Mouse (Mus musculus) cerebellum, adult 2 months (tissue): ENCODE data around the gene Avpr1b. TPM values are rescaled to one million over a fixed set of nuclear protein-coding genes. Genes with fewer than 3 reads are reported as not detected.
A peak's percentile ranks its signal among the peaks of the same experiment; 100 is the strongest.

Source experiments
- DNase-seq, 2 experiments: peaks; one replicate each; pipeline ENCODE4 v3.0.0; 2021
- H3K27ac ChIP-seq: fragments of 200-500 bp; 2 replicates; pipeline ENCODE4 v1.5.1; 2012; ENCODE audit warnings: low read length, control low read depth, inconsistent platforms; ENCODE audit not compliant: insufficient read depth
- H3K27me3 ChIP-seq: fragments of 200-500 bp; 2 replicates; pipeline ENCODE4 v1.6.1; 2012; ENCODE audit warnings: inconsistent platforms, mild to moderate bottlenecking, low read length, moderate library complexity; ENCODE audit not compliant: control insufficient read depth, insufficient read depth
- H3K4me1 ChIP-seq: fragments of 200-500 bp; 2 replicates; pipeline ENCODE4 v1.6.1; 2011; ENCODE audit warnings: low read length; ENCODE audit not compliant: control insufficient read depth, insufficient read depth
- H3K4me3 ChIP-seq: fragments of 200-500 bp; replicated peaks from 2 replicates; pipeline ENCODE3; 2011; ENCODE audit warnings: mild to moderate bottlenecking, low read depth, low read length, control low read depth; ENCODE audit not compliant: insufficient read depth
- CTCF ChIP-seq: fragments of 200-500 bp; IDR thresholded peaks from 2 replicates; pipeline ENCODE4 v1.5.1; 2011; ENCODE audit warnings: low read depth, mild to moderate bottlenecking, control low read depth, low read length, moderate library complexity, borderline replicate concordance; ENCODE audit not compliant: insufficient read depth
- POLR2A ChIP-seq: fragments of 200-500 bp; IDR thresholded peaks from 2 replicates; pipeline ENCODE4 v1.6.1; 2011; ENCODE audit warnings: low read length, control low read depth, borderline replicate concordance; ENCODE audit not compliant: insufficient read depth
- WGBS: fragments of 180-500 bp; shearing (Covaris S2); methylation state at CpG from one replicate; pipeline ENCODE4 v1.1.7; 2018; 5-methylcytosine and 5-hydroxymethylcytosine counted together
- polyA plus RNA-seq: library from polyadenylated mRNA; depleted of rRNA; stranded (reverse); fragments of >200 nt; gene quantifications from 2 replicates; pipeline ENCODE4 v1.2.3, GENCODE M21; 2012

Gene Avpr1b
- polyA plus RNA-seq, 1 experiment = not detected

DNA sequence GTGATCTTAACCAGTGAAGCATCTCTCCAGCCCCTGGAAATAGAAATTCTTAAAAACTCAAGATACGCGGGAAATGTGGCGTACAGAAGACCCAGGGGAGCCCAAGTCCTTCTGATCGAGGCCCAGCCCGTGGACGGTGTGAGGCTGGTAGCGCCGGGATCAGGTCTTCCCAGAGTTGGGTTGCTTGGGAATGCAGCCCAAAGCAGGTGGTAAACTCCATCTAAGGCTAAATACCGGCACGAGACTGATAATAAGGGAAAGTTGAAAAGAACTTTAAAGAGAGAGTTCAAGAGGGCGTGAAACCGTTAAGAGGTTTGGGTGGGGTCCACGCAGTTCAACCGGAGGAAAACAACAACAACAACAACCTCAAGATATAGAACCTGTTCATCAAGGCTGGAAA lies 25.3 kb upstream of the Avpr1b start:
- Histone ChIP-seq H3K4me3 (no peak overlapping the region), H3K4me1 (no peaks in the 10 kb centered on the region), H3K27me3 (no peaks in the 10 kb centered on the region), H3K27ac (no peak overlapping the region)
- DNase-seq = no peak
- TF ChIP-seq CTCF (no peak), POLR2A (no peak)
- WGBS = 90% methylated on average over 14 of the region's 14 CpGs

DNA sequence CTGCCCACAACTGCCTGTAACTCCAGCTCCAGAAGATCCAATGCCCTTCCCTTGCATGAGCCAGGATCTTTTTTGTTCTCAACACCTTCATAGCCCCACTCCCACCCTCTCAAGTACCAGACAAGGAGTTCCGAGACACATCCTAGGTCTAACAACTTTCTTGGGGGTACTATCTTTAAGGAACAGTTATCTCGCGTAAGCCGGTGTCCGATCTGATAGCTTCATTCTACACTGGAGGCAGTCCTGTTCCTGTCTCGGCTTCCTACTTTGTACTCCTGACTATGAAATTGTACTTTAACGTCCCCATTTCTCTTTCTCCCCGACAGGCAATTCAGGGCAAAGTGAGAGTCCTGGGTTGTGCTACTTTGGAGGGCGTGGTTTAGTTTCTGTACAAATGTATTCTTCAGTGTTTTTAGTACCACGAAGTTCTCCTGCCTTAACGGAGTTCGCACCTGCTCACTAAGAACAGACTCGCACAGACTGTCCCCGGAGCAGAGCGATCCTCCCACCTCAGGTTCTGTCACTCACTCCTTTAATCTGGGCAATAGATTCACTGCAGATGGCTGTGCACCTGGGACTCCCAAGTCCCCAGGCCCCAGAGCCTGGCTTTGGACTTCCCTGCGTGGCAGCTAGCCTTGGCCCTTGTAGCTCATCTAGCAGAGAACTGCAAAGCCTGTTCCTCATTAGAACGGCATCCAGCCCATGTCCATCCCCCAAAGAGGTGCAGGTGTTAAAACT lies 19.9 kb upstream of the Avpr1b start:
- TF ChIP-seq CTCF = no peak
- no peak for TF ChIP-seq POLR2A
- WGBS = 51% methylated on average over 17 of the region's 17 CpGs
- DNase-seq = peak; percentile 19 to 41

DNA sequence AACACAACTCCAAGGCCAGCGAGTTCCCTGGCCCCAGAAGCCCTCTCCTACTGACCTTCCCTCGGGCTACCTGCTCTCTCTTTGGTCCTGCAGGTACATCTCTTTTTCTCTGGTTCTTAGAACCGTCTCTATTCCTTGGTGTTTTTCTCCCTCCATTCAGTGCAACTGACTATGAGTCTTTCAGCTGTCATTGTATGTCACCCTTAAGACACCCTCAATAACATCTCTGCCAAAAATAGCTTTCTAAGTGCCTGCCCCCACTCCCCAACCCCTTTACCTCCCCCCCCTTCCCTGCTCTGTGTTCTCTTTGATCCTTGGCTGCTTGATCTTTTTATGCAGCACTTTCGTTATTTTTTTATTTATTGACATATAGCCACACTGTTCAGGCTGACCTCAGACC lies 18.6 kb upstream of the Avpr1b start:
- DNase-seq = no peak
- 85% methylated on average over 4 of the region's 4 CpGs for WGBS
- TF ChIP-seq CTCF = no peak
- TF ChIP-seq POLR2A = no peak
- Histone ChIP-seq H3K27ac (no peak overlapping the region), H3K27me3 (no peaks in the 10 kb centered on the region; the same call in 1 of the 2 replicates), H3K4me3 (no peak overlapping the region), H3K4me1 (peaks cover 3% of the 10 kb centered on the region; the same call in 1 of the 2 replicates)

More for the DNA sequence above, 19.9 kb upstream of the Avpr1b start:
- H3K27ac ChIP-seq = no peak overlapping the region
- no peaks in the 10 kb centered on the region; the same call in 1 of the 2 replicates for H3K27me3 ChIP-seq
- H3K4me3 ChIP-seq = no peak overlapping the region
- H3K4me1 ChIP-seq = peaks cover 3% of the 10 kb centered on the region; the same call in 1 of the 2 replicates

DNA sequence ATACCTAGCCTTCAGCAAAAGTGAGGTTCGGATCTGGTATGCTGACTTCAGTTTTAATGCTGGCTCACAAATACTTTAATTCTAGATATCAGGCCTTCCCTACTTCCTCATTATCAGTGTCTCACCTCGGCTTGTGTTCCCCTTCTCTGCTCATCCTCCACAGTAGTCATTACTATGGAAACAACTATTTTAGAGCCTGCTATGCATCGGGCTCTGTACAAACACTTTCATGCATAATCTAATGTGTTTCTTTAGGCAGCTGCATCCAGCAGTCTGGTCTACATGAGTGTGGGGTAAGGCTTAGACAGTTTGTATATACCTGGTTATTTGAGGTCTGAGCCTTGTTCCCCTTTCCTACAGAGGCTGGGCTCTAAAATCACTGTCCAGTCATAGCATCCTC lies 15.4 kb upstream of the Avpr1b start:
- 96% methylated on average over 3 of the region's 3 CpGs for WGBS
- H3K4me1 ChIP-seq = peaks cover 9% of the 10 kb centered on the region
- TF ChIP-seq POLR2A (no peak), CTCF (no peak)

DNA sequence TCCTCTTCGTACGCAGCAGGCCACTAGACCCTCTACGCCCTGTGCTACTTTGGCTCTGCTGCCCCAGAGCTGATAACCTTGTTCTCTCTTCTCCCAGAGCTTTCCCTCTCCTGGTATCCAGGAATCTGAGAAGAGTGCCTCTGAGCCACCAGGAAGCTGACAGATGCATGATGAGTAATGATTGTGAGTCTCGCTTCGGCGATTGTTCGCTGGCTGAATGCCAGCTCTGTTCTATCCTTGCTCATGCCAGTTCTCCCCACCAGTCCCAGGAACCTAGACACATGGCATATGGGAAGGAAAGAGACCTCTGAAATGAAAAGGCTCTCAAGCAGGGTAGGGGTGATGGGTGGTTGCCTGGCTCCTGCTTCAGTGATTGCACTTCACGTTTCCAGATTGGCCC lies 12.2 kb upstream of the Avpr1b start:
- TF ChIP-seq POLR2A (no peak), CTCF (no peak)
- WGBS = 25% methylated on average over 8 of the region's 8 CpGs
- Histone ChIP-seq H3K27me3 (no peaks in the 10 kb centered on the region), H3K4me3 (no peak overlapping the region), H3K4me1 (peaks cover 6% of the 10 kb centered on the region), H3K27ac (no peak overlapping the region)
- DNase-seq = peak; percentile 18 to 34

More for the DNA sequence above, 15.4 kb upstream of the Avpr1b start:
- no peak overlapping the region for H3K27ac ChIP-seq
- no peak for DNase-seq
- no peaks in the 10 kb centered on the region; the same call in 1 of the 2 replicates for H3K27me3 ChIP-seq
- H3K4me3 ChIP-seq = no peak overlapping the region

DNA sequence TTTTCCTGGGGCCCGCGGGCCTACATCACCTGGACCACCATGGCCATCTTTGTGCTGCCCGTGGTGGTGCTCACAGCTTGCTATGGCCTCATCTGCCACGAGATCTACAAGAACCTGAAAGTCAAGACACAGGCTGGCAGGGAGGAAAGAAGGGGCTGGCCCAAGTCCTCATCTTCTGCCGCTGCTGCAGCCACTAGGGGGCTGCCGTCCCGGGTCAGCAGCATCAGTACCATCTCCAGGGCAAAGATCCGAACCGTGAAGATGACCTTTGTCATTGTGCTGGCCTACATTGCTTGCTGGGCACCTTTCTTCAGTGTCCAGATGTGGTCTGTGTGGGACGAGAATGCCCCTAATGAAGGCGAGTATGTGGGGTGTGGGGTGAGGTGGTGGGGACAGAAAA lies 1.3 kb downstream of the Avpr1b start:
- Histone ChIP-seq H3K27me3 (no peaks in the 10 kb centered on the region), H3K4me1 (no peaks in the 10 kb centered on the region), H3K4me3 (no peak overlapping the region), H3K27ac (no peak overlapping the region)
- no peak for DNase-seq
- WGBS = 31% methylated on average over 11 of the region's 11 CpGs
- TF ChIP-seq POLR2A (no peak), CTCF (no peak)

DNA sequence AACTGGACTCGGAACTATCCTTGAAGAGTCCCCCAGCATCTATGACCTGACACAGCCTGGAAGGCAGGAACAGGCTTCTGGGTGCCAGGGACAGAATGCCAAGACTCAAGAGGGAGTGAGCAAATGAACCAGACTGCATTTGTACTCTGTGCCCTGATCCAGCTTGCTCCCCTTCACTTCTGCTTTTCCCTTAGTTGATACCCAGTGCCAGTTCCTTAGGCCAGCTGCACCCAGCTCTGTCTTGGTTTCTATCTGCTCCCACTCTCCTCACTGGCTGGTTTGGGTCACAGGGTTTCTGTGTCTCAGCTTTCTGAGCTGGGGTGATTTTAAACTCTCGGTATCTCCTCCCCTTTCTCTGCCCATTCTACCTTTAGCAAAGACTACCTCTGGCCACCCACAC lies 7.7 kb downstream of the Avpr1b start:
- TF ChIP-seq CTCF (no peak), POLR2A (no peak)
- no peak for DNase-seq
- 84% methylated on average over 2 of the region's 2 CpGs for WGBS
- Histone ChIP-seq H3K27me3 (no peaks in the 10 kb centered on the region), H3K27ac (no peak overlapping the region), H3K4me1 (no peaks in the 10 kb centered on the region), H3K4me3 (no peak overlapping the region)

DNA sequence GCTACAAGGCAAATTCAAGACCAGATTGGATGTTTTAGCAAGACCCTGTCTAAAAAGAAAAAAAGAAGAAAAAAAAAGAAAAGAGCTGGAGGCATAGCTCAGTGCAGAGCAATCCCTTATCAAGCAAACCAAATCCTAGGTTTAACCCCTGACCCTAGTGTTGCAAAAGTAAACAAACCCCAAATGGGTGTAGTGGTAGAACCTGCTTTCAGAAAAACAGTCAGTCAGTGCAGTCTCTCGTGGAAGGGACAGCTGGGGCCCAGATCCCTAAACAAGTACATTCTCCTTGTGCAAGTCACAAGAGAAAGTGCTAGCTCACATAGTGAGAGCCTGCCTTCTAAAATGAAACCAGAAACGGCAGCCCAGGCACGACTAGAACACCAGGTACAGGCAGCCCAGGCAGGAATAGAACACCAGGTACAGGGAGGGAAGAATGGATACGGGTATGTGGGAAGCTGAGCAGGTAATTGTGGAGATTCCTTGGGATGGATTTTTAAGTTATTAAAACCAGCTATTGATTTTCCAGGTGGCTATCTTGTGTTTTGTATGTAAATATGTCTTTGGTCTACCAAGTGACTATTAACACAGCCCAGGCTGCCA lies 13.6 kb downstream of the Avpr1b start:
- DNase-seq = peak in 1 of 2 experiments; percentile 4
- WGBS = 81% methylated on average over 4 of the region's 4 CpGs
- Histone ChIP-seq H3K4me3 (no peak overlapping the region), H3K4me1 (no peaks in the 10 kb centered on the region), H3K27me3 (no peaks in the 10 kb centered on the region), H3K27ac (no peak overlapping the region)
- no peak for TF ChIP-seq CTCF
- TF ChIP-seq POLR2A = no peak
